Mouse (Mus musculus): ENCODE measurements around the gene C1galt1. TPM values are rescaled to one million over a fixed set of nuclear protein-coding genes. Genes with fewer than 3 reads are reported as not detected.

C1galt1 gene
- polyA plus RNA-seq, 1 experiment from 2014 or later: 3.4 TPM

DNA sequence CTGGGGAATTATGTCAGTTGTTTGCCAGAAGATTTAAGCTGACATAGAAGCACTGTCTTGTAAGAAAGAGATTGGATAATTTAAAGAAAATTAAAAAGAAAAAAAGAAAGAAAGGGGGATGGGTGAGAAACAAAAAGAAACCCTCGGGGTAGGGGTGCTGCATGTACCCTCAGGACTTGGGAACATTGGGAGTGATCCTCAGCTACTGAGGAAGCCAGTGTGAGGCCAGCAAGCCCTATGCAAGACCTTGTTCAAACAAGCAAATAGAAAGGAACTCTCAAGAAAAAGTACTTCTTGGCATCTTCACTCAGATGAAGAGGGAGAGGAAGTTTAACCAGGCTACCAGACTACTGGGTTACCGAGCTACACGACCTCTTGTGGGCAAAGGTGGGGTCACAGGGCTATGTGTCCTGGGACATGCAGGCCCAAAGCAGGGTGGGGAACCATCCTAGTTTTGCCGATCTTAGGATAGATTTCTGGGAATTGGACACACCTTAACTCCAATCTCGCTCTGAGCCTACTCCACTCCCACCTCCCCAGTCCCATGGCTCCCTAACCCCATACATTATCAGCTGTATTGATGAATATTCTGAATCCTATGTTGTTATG lies 12.1 kb downstream of the C1galt1 start:
- Histone ChIP-seq H3K9ac (ENCODE audit: low read depth, low read length) (no peak overlapping the region), H3K4me3 (ENCODE audit: low read depth, low read length) (no peak overlapping the region), H3K36me3 (ENCODE audit: control insufficient read depth, insufficient read depth) (no peaks in the 10 kb centered on the region), H3K4me2 (ENCODE audit: low read depth, low read length) (no peak overlapping the region), H3K9me3 (replicated peaks; ENCODE audit: control insufficient read depth, low read length) (no peaks in the 10 kb centered on the region), H3K27me3 (ENCODE audit: control insufficient read depth, insufficient read depth, low read depth, low read length) (no peaks in the 10 kb centered on the region), H3K4me1 (ENCODE audit: control insufficient read depth, low read depth, low read length) (peaks cover 31% of the 10 kb centered on the region), H3K27ac (ENCODE audit: low read length) (peak overlapping the region; percentile 10; the same call in 1 of the 2 replicates)
- ATAC-seq (ENCODE audit: low read depth): peak; percentile 47
- WGBS (ENCODE audit: insufficient replicate concordance): 35% methylated on average over 5 of the region's 5 CpGs

DNA sequence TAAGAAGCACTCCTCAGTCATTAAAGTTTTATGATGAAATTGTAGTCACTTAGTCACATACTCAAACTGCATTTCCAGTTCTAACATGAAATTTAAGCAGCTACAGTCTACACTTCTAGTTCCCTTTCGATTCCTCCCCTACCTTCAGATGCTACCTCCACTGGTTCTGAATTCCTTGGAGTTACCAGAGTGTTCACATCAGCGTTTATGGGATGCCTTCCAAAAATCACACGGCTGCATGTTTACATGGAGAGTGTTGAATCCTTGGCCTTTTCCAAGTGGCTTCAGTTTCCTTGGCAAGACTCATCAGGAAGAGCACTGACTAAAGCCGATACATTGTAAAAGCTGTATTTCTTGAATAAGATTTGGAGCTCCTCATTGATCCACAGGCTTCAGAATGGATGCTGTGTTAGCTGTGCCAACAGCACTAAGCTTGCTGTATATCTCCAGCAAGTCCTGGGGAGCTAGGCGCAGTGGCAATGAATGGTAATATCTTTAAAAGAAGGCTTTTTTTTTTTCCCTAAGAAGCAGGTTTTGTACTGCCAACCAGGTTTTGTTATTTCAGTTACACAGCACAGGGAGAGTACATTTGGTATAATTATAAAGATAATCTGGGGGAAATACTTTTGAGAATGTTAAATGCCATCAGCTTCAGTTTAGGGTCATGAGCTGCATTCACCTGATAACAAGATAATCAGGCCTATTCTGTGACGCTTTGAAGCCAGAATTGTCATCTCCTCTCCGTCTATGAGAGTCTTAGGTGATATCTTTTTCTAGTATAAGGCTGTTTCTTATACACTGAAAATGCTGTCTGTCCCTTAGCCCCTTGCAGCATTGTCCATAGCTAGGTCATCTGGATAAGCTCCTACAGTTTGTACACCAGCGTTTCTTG lies 13.0 kb downstream of the C1galt1 start:
- Histone ChIP-seq H3K27me3 (ENCODE audit: control insufficient read depth, insufficient read depth, low read depth, low read length) (no peaks in the 10 kb centered on the region), H3K4me2 (ENCODE audit: low read depth, low read length) (no peak overlapping the region), H3K36me3 (ENCODE audit: control insufficient read depth, insufficient read depth) (no peaks in the 10 kb centered on the region), H3K4me1 (ENCODE audit: control insufficient read depth, low read depth, low read length) (peaks cover 28% of the 10 kb centered on the region), H3K27ac (ENCODE audit: low read length) (peak overlapping the region; percentile 45), H3K9ac (ENCODE audit: low read depth, low read length) (0 out of 2 replicates have a peak overlapping the region, but pooled peaks have one; percentile 28), H3K9me3 (replicated peaks; ENCODE audit: control insufficient read depth, low read length) (no peaks in the 10 kb centered on the region), H3K4me3 (ENCODE audit: low read depth, low read length) (no peak overlapping the region)
- peak; percentile 73 for ATAC-seq (ENCODE audit: low read depth)
- 51% methylated on average over 8 of the region's 8 CpGs for WGBS (ENCODE audit: insufficient replicate concordance)

DNA sequence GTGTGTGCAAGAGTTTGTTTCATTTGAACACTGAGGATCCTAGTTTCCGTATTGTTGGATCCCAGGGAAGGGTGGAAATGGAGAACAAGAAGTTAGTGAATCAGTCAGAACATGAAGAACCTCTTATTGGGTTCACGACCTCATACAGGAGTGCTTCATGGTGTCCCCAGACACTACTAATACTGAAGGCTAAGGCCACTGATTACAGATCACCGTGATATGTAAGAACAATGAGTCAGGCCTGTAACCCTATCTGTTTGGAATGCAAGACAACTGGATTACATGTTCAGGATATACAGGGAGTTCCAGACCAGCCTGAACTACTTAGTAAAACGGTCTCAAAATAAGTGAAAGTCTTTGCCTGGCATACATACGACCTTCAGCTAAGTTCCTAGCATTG lies 13.9 kb downstream of the C1galt1 start:
- Histone ChIP-seq H3K9me3 (replicated peaks; ENCODE audit: control insufficient read depth, low read length) (no peaks in the 10 kb centered on the region), H3K27ac (ENCODE audit: low read length) (no peak overlapping the region), H3K36me3 (ENCODE audit: control insufficient read depth, insufficient read depth) (no peaks in the 10 kb centered on the region), H3K9ac (ENCODE audit: low read depth, low read length) (no peak overlapping the region), H3K4me3 (ENCODE audit: low read depth, low read length) (no peak overlapping the region), H3K27me3 (ENCODE audit: control insufficient read depth, insufficient read depth, low read depth, low read length) (no peaks in the 10 kb centered on the region), H3K4me1 (ENCODE audit: control insufficient read depth, low read depth, low read length) (peaks cover 27% of the 10 kb centered on the region), H3K4me2 (ENCODE audit: low read depth, low read length) (no peak overlapping the region)
- 55% methylated on average over 5 of the region's 5 CpGs for WGBS (ENCODE audit: insufficient replicate concordance)
- ATAC-seq (ENCODE audit: low read depth): no peak

DNA sequence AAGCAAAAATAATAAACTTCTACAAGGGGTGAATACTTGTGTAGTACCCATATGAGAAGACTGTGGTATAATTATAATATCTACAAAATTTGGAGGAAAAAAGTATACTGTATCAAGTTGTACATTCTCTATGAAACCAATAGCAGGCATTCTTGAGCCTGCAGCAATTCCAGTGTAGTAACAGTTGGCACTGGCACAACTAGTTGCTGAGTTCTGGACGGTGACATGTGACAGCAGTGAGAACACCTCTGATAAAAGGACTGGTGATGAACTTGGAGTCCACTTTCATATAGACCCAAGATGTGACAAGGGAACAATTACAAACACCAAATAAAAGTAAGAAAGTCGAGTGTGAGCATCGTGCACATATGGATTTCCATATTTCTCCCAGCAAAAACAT lies 14.5 kb downstream of the C1galt1 start:
- H3K27me3 ChIP-seq (ENCODE audit: control insufficient read depth, insufficient read depth, low read depth, low read length): no peaks in the 10 kb centered on the region
- no peak overlapping the region for H3K9ac ChIP-seq (ENCODE audit: low read depth, low read length)
- H3K4me1 ChIP-seq (ENCODE audit: control insufficient read depth, low read depth, low read length): peaks cover 24% of the 10 kb centered on the region
- no peaks in the 10 kb centered on the region for H3K9me3 ChIP-seq (replicated peaks; ENCODE audit: control insufficient read depth, low read length)
- no peak overlapping the region for H3K4me3 ChIP-seq (ENCODE audit: low read depth, low read length)
- peaks cover 2% of the 10 kb centered on the region for H3K36me3 ChIP-seq (ENCODE audit: control insufficient read depth, insufficient read depth)
- WGBS (ENCODE audit: insufficient replicate concordance): 68% methylated on average over 3 of the region's 3 CpGs
- H3K27ac ChIP-seq (ENCODE audit: low read length): no peak overlapping the region
- H3K4me2 ChIP-seq (ENCODE audit: low read depth, low read length): no peak overlapping the region
- no peak for ATAC-seq (ENCODE audit: low read depth)

DNA sequence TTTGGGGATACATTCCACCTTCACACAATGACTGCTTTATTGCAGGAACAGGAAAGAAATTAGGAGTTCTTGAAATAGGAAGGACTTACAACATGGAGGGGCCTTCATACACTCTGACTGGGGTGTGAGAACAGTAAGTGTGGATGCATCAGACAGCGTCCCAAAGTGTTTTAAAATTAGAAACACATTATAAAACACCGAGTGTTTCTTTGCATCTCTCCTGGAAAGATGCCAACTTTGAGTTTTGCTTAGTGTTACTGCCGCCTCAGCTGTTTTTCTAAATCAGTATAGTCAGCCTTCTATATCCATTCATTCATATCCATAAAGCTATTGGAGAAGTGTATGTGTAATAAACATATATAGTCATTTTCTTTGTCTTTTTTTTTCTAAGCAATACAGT lies 16.4 kb downstream of the C1galt1 start:
- no peak overlapping the region for H3K27ac ChIP-seq (ENCODE audit: low read length)
- no peaks in the 10 kb centered on the region for H3K9me3 ChIP-seq (replicated peaks; ENCODE audit: control insufficient read depth, low read length)
- H3K27me3 ChIP-seq (ENCODE audit: control insufficient read depth, insufficient read depth, low read depth, low read length): no peaks in the 10 kb centered on the region
- H3K9ac ChIP-seq (ENCODE audit: low read depth, low read length): no peak overlapping the region
- peaks cover 6% of the 10 kb centered on the region for H3K36me3 ChIP-seq (ENCODE audit: control insufficient read depth, insufficient read depth)
- 81% methylated on average over 3 of the region's 3 CpGs for WGBS (ENCODE audit: insufficient replicate concordance)
- no peak overlapping the region for H3K4me3 ChIP-seq (ENCODE audit: low read depth, low read length)
- no peak for ATAC-seq (ENCODE audit: low read depth)
- no peak overlapping the region for H3K4me2 ChIP-seq (ENCODE audit: low read depth, low read length)
- peaks cover 22% of the 10 kb centered on the region for H3K4me1 ChIP-seq (ENCODE audit: control insufficient read depth, low read depth, low read length)

DNA sequence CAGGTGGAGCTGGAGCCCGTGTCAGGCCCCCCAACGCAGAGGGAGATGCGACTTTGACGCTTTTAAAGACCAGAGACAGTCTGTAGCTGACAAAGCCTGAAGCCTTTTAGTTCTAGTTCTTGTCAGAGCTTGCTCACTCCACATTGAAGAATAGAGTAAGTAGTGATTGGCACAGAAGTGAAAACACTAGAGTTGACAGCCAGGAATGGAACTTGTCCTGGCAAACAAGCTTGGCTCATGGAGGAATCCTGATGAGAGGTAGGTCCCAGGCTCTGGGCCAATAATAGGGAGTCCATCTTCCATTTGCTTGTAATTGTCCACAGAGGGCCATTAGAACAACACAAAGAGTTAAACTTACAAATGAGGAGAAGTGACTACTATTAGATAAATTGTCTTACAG lies 18.7 kb downstream of the C1galt1 start:
- H3K9ac ChIP-seq (ENCODE audit: low read depth, low read length): no peak overlapping the region
- H3K4me1 ChIP-seq (ENCODE audit: control insufficient read depth, low read depth, low read length): peaks cover 3% of the 10 kb centered on the region; the same call in 1 of the 2 replicates
- ATAC-seq (ENCODE audit: low read depth): no peak
- no peak overlapping the region for H3K4me3 ChIP-seq (ENCODE audit: low read depth, low read length)
- H3K4me2 ChIP-seq (ENCODE audit: low read depth, low read length): no peak overlapping the region
- no peaks in the 10 kb centered on the region for H3K27me3 ChIP-seq (ENCODE audit: control insufficient read depth, insufficient read depth, low read depth, low read length)
- WGBS (ENCODE audit: insufficient replicate concordance): 84% methylated on average over 4 of the region's 4 CpGs
- H3K27ac ChIP-seq (ENCODE audit: low read length): no peak overlapping the region
- H3K9me3 ChIP-seq (replicated peaks; ENCODE audit: control insufficient read depth, low read length): no peaks in the 10 kb centered on the region
- peaks cover 6% of the 10 kb centered on the region for H3K36me3 ChIP-seq (ENCODE audit: control insufficient read depth, insufficient read depth)

DNA sequence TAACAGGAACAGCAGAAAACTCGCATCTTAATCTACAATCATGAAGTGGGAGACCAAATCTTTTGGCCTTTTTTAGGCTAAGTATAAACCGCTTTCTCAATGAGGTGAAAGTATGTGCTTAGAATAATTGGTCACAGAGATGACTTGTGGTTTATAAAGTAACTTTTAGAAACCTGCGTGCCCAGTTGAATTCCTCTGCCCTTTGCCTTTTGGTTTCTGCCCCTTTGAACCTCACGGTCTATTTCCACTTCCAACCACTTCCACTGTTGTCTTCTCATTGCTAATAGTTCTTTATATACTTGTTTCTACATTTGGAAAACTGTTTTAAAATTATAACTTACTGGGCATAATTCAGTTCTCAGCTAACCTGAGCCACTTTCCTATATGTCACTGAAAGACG lies 32.2 kb downstream of the C1galt1 start:
- Histone ChIP-seq H3K9ac (ENCODE audit: low read depth, low read length) (no peak overlapping the region), H3K27me3 (ENCODE audit: control insufficient read depth, insufficient read depth, low read depth, low read length) (no peaks in the 10 kb centered on the region), H3K4me2 (ENCODE audit: low read depth, low read length) (no peak overlapping the region), H3K36me3 (ENCODE audit: control insufficient read depth, insufficient read depth) (no peaks in the 10 kb centered on the region), H3K4me1 (ENCODE audit: control insufficient read depth, low read depth, low read length) (no peaks in the 10 kb centered on the region), H3K4me3 (ENCODE audit: low read depth, low read length) (no peak overlapping the region), H3K27ac (ENCODE audit: low read length) (no peak overlapping the region), H3K9me3 (replicated peaks; ENCODE audit: control insufficient read depth, low read length) (no peaks in the 10 kb centered on the region)
- ATAC-seq (ENCODE audit: low read depth): no peak
- 81% methylated on average over 5 of the region's 5 CpGs for WGBS (ENCODE audit: insufficient replicate concordance)

DNA sequence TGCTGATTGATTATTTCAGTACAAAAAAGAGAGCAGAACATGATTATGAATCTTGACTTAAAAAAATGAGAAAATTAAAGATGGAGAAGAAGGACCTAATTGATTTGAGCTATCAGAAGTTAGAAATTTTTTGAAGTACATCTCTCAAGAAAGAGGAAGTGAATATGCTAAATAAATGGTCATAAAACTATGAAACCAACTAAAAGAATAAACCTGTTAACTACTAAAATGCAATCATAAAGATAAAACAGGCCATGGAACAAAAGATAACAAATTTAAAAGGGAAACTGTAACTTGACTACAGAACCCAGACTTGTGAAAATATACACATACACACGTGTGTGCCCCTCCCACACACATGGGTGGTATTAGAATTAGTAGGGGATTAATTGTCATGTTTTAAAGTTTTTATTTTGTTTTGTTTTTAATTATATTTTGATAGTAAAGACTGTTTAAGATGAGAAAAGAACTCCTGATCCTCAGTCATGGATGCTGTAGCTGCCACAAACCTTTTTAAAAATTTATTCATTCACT lies 37.0 kb downstream of the C1galt1 start:
- H3K9ac ChIP-seq (ENCODE audit: low read depth, low read length): no peak overlapping the region
- H3K27ac ChIP-seq (ENCODE audit: low read length): no peak overlapping the region
- ATAC-seq (ENCODE audit: low read depth): no peak
- 35% methylated on average over 1 of the region's 1 CpGs for WGBS (ENCODE audit: insufficient replicate concordance)
- no peaks in the 10 kb centered on the region for H3K4me1 ChIP-seq (ENCODE audit: control insufficient read depth, low read depth, low read length)
- H3K4me2 ChIP-seq (ENCODE audit: low read depth, low read length): no peak overlapping the region
- H3K27me3 ChIP-seq (ENCODE audit: control insufficient read depth, insufficient read depth, low read depth, low read length): no peaks in the 10 kb centered on the region
- H3K36me3 ChIP-seq (ENCODE audit: control insufficient read depth, insufficient read depth): no peaks in the 10 kb centered on the region
- no peaks in the 10 kb centered on the region for H3K9me3 ChIP-seq (replicated peaks; ENCODE audit: control insufficient read depth, low read length)
- H3K4me3 ChIP-seq (ENCODE audit: low read depth, low read length): no peak overlapping the region

DNA sequence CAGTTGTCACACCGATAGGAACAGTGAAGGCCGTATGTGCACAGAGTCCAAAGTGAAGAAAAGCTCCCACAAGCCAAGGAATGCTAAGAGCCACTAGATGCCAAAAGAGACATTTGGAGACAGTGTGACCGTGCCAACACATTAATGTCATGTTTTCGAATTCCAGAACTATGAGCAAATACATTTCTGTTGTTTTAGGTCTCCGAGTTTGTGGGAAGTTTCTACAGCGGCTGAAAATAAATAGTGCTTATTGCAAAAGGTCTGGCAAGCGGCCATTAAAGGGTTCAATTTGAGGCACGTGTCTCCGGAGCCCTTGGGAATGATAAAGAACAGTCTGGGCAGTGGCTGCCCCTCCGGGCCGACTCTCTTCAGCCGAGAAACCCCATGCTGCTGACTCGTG lies 37.9 kb downstream of the C1galt1 start:
- H3K4me1 ChIP-seq (ENCODE audit: control insufficient read depth, low read depth, low read length): no peaks in the 10 kb centered on the region
- no peaks in the 10 kb centered on the region for H3K9me3 ChIP-seq (replicated peaks; ENCODE audit: control insufficient read depth, low read length)
- H3K27me3 ChIP-seq (ENCODE audit: control insufficient read depth, insufficient read depth, low read depth, low read length): no peaks in the 10 kb centered on the region
- H3K9ac ChIP-seq (ENCODE audit: low read depth, low read length): no peak overlapping the region
- no peaks in the 10 kb centered on the region for H3K36me3 ChIP-seq (ENCODE audit: control insufficient read depth, insufficient read depth)
- no peak for ATAC-seq (ENCODE audit: low read depth)
- H3K4me2 ChIP-seq (ENCODE audit: low read depth, low read length): no peak overlapping the region
- WGBS (ENCODE audit: insufficient replicate concordance): 66% methylated on average over 13 of the region's 13 CpGs
- H3K27ac ChIP-seq (ENCODE audit: low read length): no peak overlapping the region
- H3K4me3 ChIP-seq (ENCODE audit: low read depth, low read length): no peak overlapping the region
